Mouse (Mus musculus) forebrain, embryonic 15.5 days (tissue): ENCODE data around the gene Cluh. TPM values are rescaled to one million over a fixed set of nuclear protein-coding genes. Genes with fewer than 3 reads are reported as not detected.
A peak's percentile ranks its signal among the peaks of the same experiment; 100 is the strongest.

Experiments
- ATAC-seq: fragments of 200-750 bp; cut with Nextera tagmentation; replicated peaks from 2 replicates; pipeline ENCODE4 v1.8.0; 2017; ENCODE audit warnings: mild to moderate bottlenecking, moderate TSS enrichment, moderate library complexity
- H3K27ac ChIP-seq: fragments of 300-500 bp; sonication (generic); replicated peaks from 2 replicates; pipeline ENCODE4 v1.5.1; 2015; ENCODE audit warnings: mild to moderate bottlenecking, inconsistent platforms
- H3K27me3 ChIP-seq: fragments of 300-500 bp; sonication (generic); 2 replicates; pipeline ENCODE4 v1.6.1; 2015; ENCODE audit warnings: inconsistent platforms
- H3K36me3 ChIP-seq: fragments of 300-500 bp; sonication (generic); 2 replicates; pipeline ENCODE4 v1.6.1; 2015; ENCODE audit warnings: mild to moderate bottlenecking, inconsistent platforms
- H3K4me1 ChIP-seq: fragments of 300-500 bp; sonication (generic); 2 replicates; pipeline ENCODE4 v1.6.1; 2015; ENCODE audit warnings: inconsistent platforms
- H3K4me2 ChIP-seq: fragments of 300-500 bp; sonication (generic); replicated peaks from 2 replicates; pipeline ENCODE4 v1.6.1; 2015; ENCODE audit warnings: mild to moderate bottlenecking, inconsistent platforms
- H3K4me3 ChIP-seq: fragments of 300-500 bp; sonication (generic); 2 replicates; pipeline ENCODE4 v1.5.1; 2015; ENCODE audit warnings: mild to moderate bottlenecking, inconsistent platforms
- H3K9ac ChIP-seq: fragments of 300-500 bp; sonication (generic); replicated peaks from 2 replicates; pipeline ENCODE4 v1.6.1; 2015; ENCODE audit warnings: mild to moderate bottlenecking, inconsistent platforms
- H3K9me3 ChIP-seq: fragments of 300-500 bp; sonication (generic); 2 replicates; pipeline ENCODE4 v1.6.1; 2016; ENCODE audit warnings: inconsistent platforms
- WGBS: fragments of 180-500 bp; shearing (Covaris S2); methylation state at CpG from one replicate; pipeline ENCODE4 v1.1.7; 2015; ENCODE audit warnings: mixed read lengths; 5-methylcytosine and 5-hydroxymethylcytosine counted together
- polyA plus RNA-seq: library from polyadenylated mRNA; unstranded; fragments of >200 nt; fragmentation: Nextera tagmentation; extraction: Ambion mirVana; gene quantifications from 2 replicates; pipeline ENCODE4 v1.2.1, GENCODE M21; 2015

Cluh gene
- 11.9 and 12.5 TPM in 2 replicates for polyA plus RNA-seq

- Histone ChIP-seq H3K36me3 (no peaks in the 10 kb centered on the region), H3K27ac (peak within 1 kb of the TSS; percentile 75), H3K27me3 (no peaks in the 10 kb centered on the region), H3K4me3 (peak within 1 kb of the TSS; percentile 100), H3K9ac (peak within 1 kb of the TSS; percentile 85), H3K9me3 (no peaks in the 10 kb centered on the region), H3K4me2 (peak within 1 kb of the TSS; percentile 86), H3K4me1 (peaks cover 28% of the 10 kb centered on the region)
- peak; percentile 92 for ATAC-seq
- under 1% methylated on average over 57 of the region's 58 CpGs for WGBS
Measured at GRCm38 (mm10) chr11:74649095-74649646, at the start of gene Cluh. Gene Cluh, plus strand, starts transcription at chr11:74649495.

- no peaks in the 10 kb centered on the region for H3K27me3 ChIP-seq
- ATAC-seq: no peak
- H3K4me1 ChIP-seq: no peaks in the 10 kb centered on the region
- H3K4me2 ChIP-seq: no peak overlapping the region
- no peak overlapping the region for H3K4me3 ChIP-seq
- no peak overlapping the region for H3K27ac ChIP-seq
- H3K36me3 ChIP-seq: no peaks in the 10 kb centered on the region
- WGBS: 86% methylated on average over 1 of the region's 1 CpGs
- no peak overlapping the region for H3K9ac ChIP-seq
- H3K9me3 ChIP-seq: no peaks in the 10 kb centered on the region
Measured at GRCm38 (mm10) chr11:74602286-74602685, 47.0 kb upstream of the Cluh start.

- H3K36me3 ChIP-seq: no peaks in the 10 kb centered on the region
- ATAC-seq: no peak
- peak overlapping the region; percentile 40; the same call in 1 of the 2 replicates for H3K4me3 ChIP-seq
- peak overlapping the region; percentile 73; the same call in 1 of the 2 replicates for H3K4me2 ChIP-seq
- no peaks in the 10 kb centered on the region for H3K9me3 ChIP-seq
- H3K4me1 ChIP-seq: peaks cover 9% of the 10 kb centered on the region
- 26% methylated on average over 5 of the region's 5 CpGs for WGBS
- H3K27me3 ChIP-seq: peaks cover 38% of the 10 kb centered on the region
- H3K9ac ChIP-seq: no peak overlapping the region
- no peak overlapping the region for H3K27ac ChIP-seq
Measured at GRCm38 (mm10) chr11:74610068-74610467, 39.2 kb upstream of the Cluh start.

DNA sequence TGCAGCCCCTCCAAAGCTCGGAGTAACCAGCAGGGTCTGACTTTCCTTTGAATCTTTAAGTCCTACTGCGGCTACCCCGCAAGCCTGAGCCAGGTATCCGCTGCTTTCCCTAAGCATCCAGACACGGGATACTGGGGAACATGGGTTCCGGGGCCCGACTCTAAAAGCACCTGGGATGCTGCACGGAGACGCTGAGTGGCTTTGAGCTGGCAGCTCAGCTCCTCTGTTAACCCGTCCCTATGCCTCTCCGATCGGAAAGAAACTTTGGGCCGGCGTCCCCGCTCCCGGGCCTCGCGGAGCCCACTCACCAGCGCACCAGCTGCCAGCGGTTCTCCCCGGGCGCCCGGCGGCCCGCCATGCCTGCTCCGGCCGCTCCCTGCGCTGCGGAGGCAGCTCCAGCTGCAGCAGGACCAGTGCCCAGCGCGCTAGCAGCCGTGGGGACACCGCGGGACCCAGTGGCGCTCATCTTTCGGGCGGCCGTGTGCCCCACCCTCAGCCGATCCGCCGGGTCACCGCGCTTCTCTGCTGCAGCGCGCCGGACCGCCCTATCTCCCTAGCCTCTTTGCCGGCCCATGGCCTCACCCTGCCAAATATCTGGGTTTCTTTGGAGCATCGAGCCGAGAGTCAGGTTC lies 38.6 kb upstream of the Cluh start, which contains the start of gene Rap1gap2:
TSS of gene Rap1gap2 (minus strand) at position 371 of the 632 bp plus-strand sequence.
- peak within 1 kb of the TSS; percentile 73 for H3K4me2 ChIP-seq
- H3K27me3 ChIP-seq: peaks cover 40% of the 10 kb centered on the region
- under 1% methylated on average over 50 of the region's 50 CpGs for WGBS
- H3K4me1 ChIP-seq: peaks cover 9% of the 10 kb centered on the region
- peak within 1 kb of the TSS; percentile 40 for H3K4me3 ChIP-seq
- no peaks in the 10 kb centered on the region for H3K9me3 ChIP-seq
- peak within 1 kb of the TSS; percentile 39 for H3K9ac ChIP-seq
- H3K27ac ChIP-seq: no peak within 1 kb of the TSS
- ATAC-seq: 0 out of 2 replicates have a peak, but pooled peaks have one; percentile 53
- H3K36me3 ChIP-seq: no peaks in the 10 kb centered on the region

GRCm38 (mm10) chr11:74611437-74611836 lies 37.9 kb upstream of the Cluh start:
- Histone ChIP-seq H3K27me3 (peaks cover 45% of the 10 kb centered on the region), H3K4me3 (no peak overlapping the region)
- WGBS: 21% methylated on average over 7 of the region's 7 CpGs

GRCm38 (mm10) chr11:74613428-74613827 lies 35.9 kb upstream of the Cluh start:
- no peak overlapping the region for H3K27ac ChIP-seq
- peaks cover 9% of the 10 kb centered on the region for H3K4me1 ChIP-seq
- ATAC-seq: no peak
- 56% methylated on average over 4 of the region's 4 CpGs for WGBS
- H3K9ac ChIP-seq: no peak overlapping the region
- H3K36me3 ChIP-seq: no peaks in the 10 kb centered on the region
- H3K4me3 ChIP-seq: no peak overlapping the region
- no peaks in the 10 kb centered on the region for H3K9me3 ChIP-seq
- peaks cover 45% of the 10 kb centered on the region for H3K27me3 ChIP-seq
- H3K4me2 ChIP-seq: no peak overlapping the region

More at GRCm38 (mm10) chr11:74611437-74611836, 37.9 kb upstream of the Cluh start:
- H3K9me3 ChIP-seq: no peaks in the 10 kb centered on the region
- no peak overlapping the region for H3K27ac ChIP-seq
- no peak overlapping the region for H3K4me2 ChIP-seq
- H3K4me1 ChIP-seq: peaks cover 9% of the 10 kb centered on the region
- no peak for ATAC-seq
- no peak overlapping the region for H3K9ac ChIP-seq
- no peaks in the 10 kb centered on the region for H3K36me3 ChIP-seq

DNA sequence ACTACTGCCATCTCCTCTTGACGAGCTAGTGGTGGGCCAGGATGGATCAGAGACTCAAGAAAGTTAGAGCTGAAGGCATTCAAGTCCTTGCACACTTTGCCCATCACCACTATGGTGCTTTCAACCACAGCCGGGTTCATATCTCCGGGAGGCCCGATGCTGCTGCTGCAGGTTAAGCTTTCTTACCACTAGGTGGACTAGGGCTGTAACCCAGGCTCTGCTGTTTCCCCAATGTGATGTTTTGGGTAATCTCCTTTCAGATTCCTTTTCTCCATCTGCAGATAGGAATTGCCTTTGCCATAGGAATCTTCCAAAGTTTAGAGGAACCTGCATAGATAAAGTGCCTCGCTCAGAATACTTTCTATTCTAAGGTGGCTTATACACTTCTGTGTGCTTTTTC lies 33.7 kb upstream of the Cluh start:
- Histone ChIP-seq H3K4me1 (peaks cover 18% of the 10 kb centered on the region), H3K4me3 (no peak overlapping the region), H3K36me3 (no peaks in the 10 kb centered on the region), H3K27ac (no peak overlapping the region), H3K9me3 (no peaks in the 10 kb centered on the region), H3K4me2 (no peak overlapping the region), H3K27me3 (peaks cover 38% of the 10 kb centered on the region), H3K9ac (no peak overlapping the region)
- no peak for ATAC-seq
- WGBS: 54% methylated on average over 5 of the region's 5 CpGs

DNA sequence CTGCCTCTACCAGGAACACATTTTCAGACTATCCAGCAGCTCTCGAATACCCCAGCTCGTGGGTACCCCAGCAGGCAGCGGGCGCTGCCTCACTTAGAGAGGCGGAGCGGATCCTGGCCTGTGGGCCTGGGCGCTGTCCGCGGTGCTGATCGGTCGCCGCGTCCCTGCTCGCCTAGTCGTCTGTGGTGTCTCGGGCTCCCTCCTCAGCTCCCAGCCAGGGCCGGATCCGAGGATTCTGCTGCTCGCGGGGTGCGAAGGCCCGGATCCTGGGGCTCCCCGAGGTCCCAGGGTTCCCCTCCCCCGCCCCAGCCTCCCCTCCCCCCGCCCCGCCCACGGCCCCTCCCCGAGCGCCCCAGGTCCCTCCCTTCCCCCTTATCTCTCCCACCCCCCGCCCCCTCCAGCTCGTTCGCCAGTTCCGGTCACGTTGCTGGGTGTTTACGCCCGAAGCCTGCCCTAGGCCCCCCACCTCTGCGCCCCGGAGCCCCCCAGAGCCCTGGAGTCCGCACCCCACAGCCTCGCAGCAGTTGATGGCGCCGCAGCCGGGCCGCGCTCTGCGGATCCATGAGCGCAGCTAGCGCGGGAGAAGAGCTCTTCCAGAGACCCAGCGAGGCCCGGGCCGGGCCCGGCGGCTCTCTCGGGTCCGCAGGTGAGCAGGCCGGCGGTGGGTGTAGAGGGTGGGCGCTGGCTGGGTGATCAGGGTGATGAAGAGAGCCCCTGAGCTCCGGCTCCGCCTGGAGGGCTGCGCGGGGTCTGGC lies 29.9 kb upstream of the Cluh start, which contains the start of gene Ccdc92b:
TSS of gene Ccdc92b (plus strand) at position 405 of the 755 bp plus-strand sequence.
- peak within 1 kb of the TSS; percentile 86 for H3K4me3 ChIP-seq
- H3K9me3 ChIP-seq: no peaks in the 10 kb centered on the region
- peak within 1 kb of the TSS; percentile 82 for H3K9ac ChIP-seq
- 0 out of 2 replicates have a peak within 1 kb of the TSS, but pooled peaks have one; percentile 40 for H3K27ac ChIP-seq
- peaks cover 31% of the 10 kb centered on the region for H3K27me3 ChIP-seq
- peak; percentile 82 for ATAC-seq
- H3K4me1 ChIP-seq: peaks cover 16% of the 10 kb centered on the region
- H3K36me3 ChIP-seq: no peaks in the 10 kb centered on the region
- peak within 1 kb of the TSS; percentile 79 for H3K4me2 ChIP-seq
- WGBS: under 1% methylated on average over 46 of the region's 63 CpGs

GRCm38 (mm10) chr11:74619956-74620300 lies 29.4 kb upstream of the Cluh start:
- Histone ChIP-seq H3K4me2 (peak overlapping the region; percentile 79), H3K9me3 (no peaks in the 10 kb centered on the region), H3K4me3 (peak overlapping the region; percentile 86), H3K27me3 (peaks cover 26% of the 10 kb centered on the region), H3K9ac (peak overlapping the region; percentile 82), H3K36me3 (no peaks in the 10 kb centered on the region), H3K27ac (no peak overlapping the region), H3K4me1 (peaks cover 16% of the 10 kb centered on the region)
- ATAC-seq: no peak; the same call in 1 of the 2 replicates
- under 1% methylated on average over 16 of the region's 16 CpGs for WGBS

DNA sequence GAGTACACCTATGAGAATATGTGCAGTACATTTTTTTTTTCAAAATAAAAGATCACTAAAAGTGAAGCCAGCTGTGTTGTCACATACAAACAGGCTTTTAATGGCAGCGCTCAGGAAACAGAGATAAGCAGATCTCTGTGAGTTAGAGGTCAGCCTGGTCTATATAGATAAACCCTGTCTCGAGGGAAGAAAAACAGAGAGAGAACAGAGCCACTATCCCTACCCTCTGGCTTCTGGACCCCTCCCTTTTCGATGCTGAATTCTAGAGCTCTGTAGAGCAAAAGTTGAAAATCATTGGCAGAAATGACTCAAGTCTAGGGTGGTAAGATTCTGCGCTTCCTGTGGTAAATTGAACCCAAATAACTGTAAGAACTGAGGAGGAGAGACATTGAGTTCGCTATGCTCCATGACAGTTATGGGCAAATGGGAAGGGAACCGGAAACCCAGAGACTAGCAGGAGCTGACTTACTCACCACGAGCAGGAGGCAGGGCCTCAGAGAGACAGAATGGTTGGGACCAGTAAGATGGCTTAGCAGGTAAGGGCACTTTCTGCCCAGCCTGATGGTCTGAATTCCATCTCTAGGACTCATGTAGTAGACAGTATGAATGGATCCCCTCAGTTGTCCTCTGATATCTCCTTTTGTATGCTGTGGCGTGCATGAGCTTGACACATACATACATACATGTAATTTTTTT lies 27.2 kb upstream of the Cluh start:
- Histone ChIP-seq H3K4me1 (peaks cover 16% of the 10 kb centered on the region), H3K27me3 (peaks cover 18% of the 10 kb centered on the region), H3K9ac (no peak overlapping the region), H3K27ac (no peak overlapping the region), H3K9me3 (no peaks in the 10 kb centered on the region), H3K4me2 (no peak overlapping the region), H3K36me3 (no peaks in the 10 kb centered on the region), H3K4me3 (no peak overlapping the region)
- ATAC-seq: no peak
- 80% methylated on average over 8 of the region's 8 CpGs for WGBS

GRCm38 (mm10) chr11:74623693-74624092 lies 25.6 kb upstream of the Cluh start:
- Histone ChIP-seq H3K4me1 (peaks cover 16% of the 10 kb centered on the region), H3K27ac (no peak overlapping the region), H3K27me3 (peaks cover 18% of the 10 kb centered on the region), H3K36me3 (no peaks in the 10 kb centered on the region), H3K9me3 (no peaks in the 10 kb centered on the region), H3K4me2 (no peak overlapping the region), H3K9ac (no peak overlapping the region), H3K4me3 (no peak overlapping the region)
- no peak for ATAC-seq
- WGBS: 73% methylated on average over 6 of the region's 6 CpGs
